Mouse (Mus musculus) kidney, embryonic 16.5 days (tissue): ENCODE data around the gene Rem1. TPM values are rescaled to one million over a fixed set of nuclear protein-coding genes. Genes with fewer than 3 reads are reported as not detected.

ENCODE experiments used
- ATAC-seq: fragments of 200-750 bp; cut with Nextera tagmentation; 2 replicates; pipeline ENCODE4 v1.8.0; 2017; ENCODE audit warnings: moderate TSS enrichment; ENCODE audit not compliant: low FRiP score, low TSS enrichment
- H3K27ac ChIP-seq: fragments of 300-500 bp; sonication (generic); 2 replicates; pipeline ENCODE4 v1.5.1; 2014; ENCODE audit warnings: low read length
- H3K27me3 ChIP-seq: fragments of 300-500 bp; sonication (generic); 2 replicates; pipeline ENCODE4 v1.6.1; 2014; ENCODE audit warnings: low read length, control low read depth, mixed read lengths; ENCODE audit not compliant: insufficient read depth
- H3K36me3 ChIP-seq: fragments of 300-500 bp; sonication (generic); 2 replicates; pipeline ENCODE4 v1.6.1; 2014; ENCODE audit warnings: low read length, control low read depth, mixed read lengths; ENCODE audit not compliant: insufficient read depth
- H3K4me1 ChIP-seq: fragments of 300-500 bp; sonication (generic); 2 replicates; pipeline ENCODE4 v1.6.1; 2014; ENCODE audit warnings: low read length, control low read depth, mixed read lengths; ENCODE audit not compliant: insufficient read depth
- H3K4me2 ChIP-seq: fragments of 300-500 bp; sonication (generic); replicated peaks from 2 replicates; pipeline ENCODE4 v1.6.1; 2014; ENCODE audit warnings: low read depth, low read length
- H3K4me3 ChIP-seq: fragments of 300-500 bp; sonication (generic); 2 replicates; pipeline ENCODE4 v1.5.1; 2014; ENCODE audit warnings: mild to moderate bottlenecking, low read length
- H3K9ac ChIP-seq: fragments of 300-500 bp; sonication (generic); replicated peaks from 2 replicates; pipeline ENCODE4 v1.6.1; 2014; ENCODE audit warnings: low read length
- H3K9me3 ChIP-seq: fragments of 300-500 bp; sonication (generic); 2 replicates; pipeline ENCODE4 v1.6.1; 2016; ENCODE audit warnings: low read length, control low read depth
- WGBS: fragments of 180-500 bp; shearing (Covaris S2); extraction: QIAGEN DNeasy Blood & Tissue Kit; methylation state at CpG from one replicate; pipeline ENCODE4 v1.1.7; 2014; 5-methylcytosine and 5-hydroxymethylcytosine counted together
- polyA plus RNA-seq: library from polyadenylated mRNA; unstranded; fragments of >200 nt; fragmentation: Nextera tagmentation; extraction: Ambion mirVana; gene quantifications from 2 replicates; pipeline ENCODE4 v1.2.1, GENCODE M21; 2015

The Rem1 gene
- polyA plus RNA-seq: 59.1 and 62.6 TPM in 2 replicates

- Histone ChIP-seq H3K27ac (peak within 1 kb of the TSS; percentile 62), H3K27me3 (peaks cover 5% of the 10 kb centered on the region; the same call in 1 of the 2 replicates), H3K36me3 (peaks cover 16% of the 10 kb centered on the region; the same call in 1 of the 2 replicates), H3K9me3 (no peaks in the 10 kb centered on the region), H3K4me2 (peak within 1 kb of the TSS; percentile 74), H3K4me1 (peaks cover 48% of the 10 kb centered on the region), H3K4me3 (peak within 1 kb of the TSS; percentile 60), H3K9ac (peak within 1 kb of the TSS; percentile 74)
- under 1% methylated on average over 58 of the region's 59 CpGs for WGBS
- peak; percentile 57 for ATAC-seq
These were observed at the start of gene Rem1 for GRCm38 (mm10) chr2:152626774-152627591. Gene Rem1 (plus strand): TSS chr2:152626951.

DNA sequence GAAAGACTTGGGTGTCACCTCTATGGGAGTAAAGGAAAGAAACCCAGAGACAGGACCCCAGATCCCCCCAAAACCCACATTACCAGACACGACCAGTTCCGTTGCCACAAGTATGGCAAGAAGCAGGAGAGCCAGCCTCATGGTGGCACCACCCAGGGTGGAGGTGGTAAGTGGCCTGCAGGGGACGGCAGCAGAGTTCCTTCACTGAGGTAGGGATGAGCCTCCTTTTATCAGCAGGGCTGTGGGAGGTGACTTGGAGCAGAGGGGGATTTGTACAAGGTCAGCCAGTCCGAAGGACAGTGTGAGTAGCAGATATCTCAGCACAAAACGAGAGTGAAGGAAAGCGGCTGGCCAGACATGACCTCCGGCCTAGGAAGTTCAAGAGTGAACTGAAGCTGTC, 46.6 kb upstream of the Rem1 start, which contains the start of gene Defb19:
Gene Defb19, minus strand, starts transcription at position 206 of the 400 bp plus-strand sequence.
- 54% methylated on average over 7 of the region's 7 CpGs for WGBS
- Histone ChIP-seq H3K4me1 (0 out of 2 replicates have a peak, but pooled peaks cover 3% of the 10 kb centered on the region), H3K9ac (no peak within 1 kb of the TSS), H3K27ac (no peak within 1 kb of the TSS; the same call in 1 of the 2 replicates), H3K27me3 (no peaks in the 10 kb centered on the region), H3K4me2 (no peak within 1 kb of the TSS), H3K36me3 (no peaks in the 10 kb centered on the region), H3K4me3 (no peak within 1 kb of the TSS), H3K9me3 (no peaks in the 10 kb centered on the region)
- ATAC-seq: no peak; the same call in 1 of the 2 replicates

GRCm38 (mm10) chr2:152580612-152581011, 46.1 kb upstream of the Rem1 start:
- Histone ChIP-seq H3K36me3 (no peaks in the 10 kb centered on the region), H3K4me3 (no peak overlapping the region), H3K4me1 (0 out of 2 replicates have a peak, but pooled peaks cover 3% of the 10 kb centered on the region), H3K27ac (no peak overlapping the region; the same call in 1 of the 2 replicates), H3K9ac (no peak overlapping the region), H3K9me3 (no peaks in the 10 kb centered on the region), H3K27me3 (no peaks in the 10 kb centered on the region), H3K4me2 (no peak overlapping the region)
- 74% methylated on average over 11 of the region's 11 CpGs for WGBS
- ATAC-seq: no peak

DNA sequence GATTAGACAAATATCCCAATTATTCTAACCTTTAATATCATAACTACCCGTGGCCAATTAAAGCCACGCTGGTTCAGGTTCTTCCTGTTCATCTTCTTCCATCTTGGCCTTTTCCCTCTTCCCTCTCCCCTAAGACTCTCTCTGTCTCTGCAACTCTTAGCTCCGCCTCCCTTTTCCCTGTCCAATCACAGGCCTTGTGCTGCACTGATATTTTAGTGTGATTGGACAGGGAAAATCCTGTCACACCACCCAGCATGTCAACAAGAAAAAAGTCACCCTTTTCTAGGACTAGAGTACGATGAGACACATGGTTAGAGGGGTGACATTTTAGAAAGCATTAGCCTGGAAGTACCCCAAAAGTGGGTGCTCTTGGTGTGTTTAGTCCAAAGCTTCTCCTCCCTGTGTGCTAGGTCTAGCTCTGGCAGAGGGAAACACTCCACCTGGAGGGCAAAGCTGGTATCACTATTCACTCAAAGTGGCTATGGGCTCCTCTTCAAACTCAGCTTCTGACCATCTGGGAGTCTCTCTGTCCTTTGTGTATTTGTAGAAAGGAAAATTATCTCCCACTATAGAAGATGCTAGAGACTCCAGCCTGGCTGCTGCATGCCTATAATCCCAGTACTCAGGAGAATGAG, 39.7 kb upstream of the Rem1 start:
- Histone ChIP-seq H3K36me3 (no peaks in the 10 kb centered on the region), H3K9me3 (no peaks in the 10 kb centered on the region), H3K4me1 (peaks cover 5% of the 10 kb centered on the region; the same call in 1 of the 2 replicates), H3K4me3 (no peak overlapping the region), H3K27ac (no peak overlapping the region), H3K27me3 (no peaks in the 10 kb centered on the region), H3K4me2 (no peak overlapping the region), H3K9ac (no peak overlapping the region)
- WGBS: 79% methylated on average over 4 of the region's 4 CpGs
- ATAC-seq: no peak; the same call in 1 of the 2 replicates

GRCm38 (mm10) chr2:152588450-152588849, 38.3 kb upstream of the Rem1 start:
- no peaks in the 10 kb centered on the region for H3K36me3 ChIP-seq
- WGBS: 28% methylated on average over 2 of the region's 2 CpGs
- H3K4me2 ChIP-seq: no peak overlapping the region
- H3K9ac ChIP-seq: no peak overlapping the region
- peaks cover 5% of the 10 kb centered on the region; the same call in 1 of the 2 replicates for H3K4me1 ChIP-seq
- H3K4me3 ChIP-seq: no peak overlapping the region
- H3K27ac ChIP-seq: 0 out of 2 replicates have a peak overlapping the region, but pooled peaks have one; percentile 11
- H3K27me3 ChIP-seq: no peaks in the 10 kb centered on the region
- no peak for ATAC-seq
- H3K9me3 ChIP-seq: no peaks in the 10 kb centered on the region

- H3K4me1 ChIP-seq: peaks cover 5% of the 10 kb centered on the region; the same call in 1 of the 2 replicates
- H3K27me3 ChIP-seq: no peaks in the 10 kb centered on the region
- H3K9me3 ChIP-seq: no peaks in the 10 kb centered on the region
- H3K4me2 ChIP-seq: no peak overlapping the region
- 35% methylated on average over 6 of the region's 6 CpGs for WGBS
- ATAC-seq: no peak
- no peak overlapping the region for H3K9ac ChIP-seq
- H3K27ac ChIP-seq: no peak overlapping the region
- H3K36me3 ChIP-seq: no peaks in the 10 kb centered on the region
- H3K4me3 ChIP-seq: no peak overlapping the region
These were observed 37.7 kb upstream of the Rem1 start for GRCm38 (mm10) chr2:152589021-152589420.

DNA sequence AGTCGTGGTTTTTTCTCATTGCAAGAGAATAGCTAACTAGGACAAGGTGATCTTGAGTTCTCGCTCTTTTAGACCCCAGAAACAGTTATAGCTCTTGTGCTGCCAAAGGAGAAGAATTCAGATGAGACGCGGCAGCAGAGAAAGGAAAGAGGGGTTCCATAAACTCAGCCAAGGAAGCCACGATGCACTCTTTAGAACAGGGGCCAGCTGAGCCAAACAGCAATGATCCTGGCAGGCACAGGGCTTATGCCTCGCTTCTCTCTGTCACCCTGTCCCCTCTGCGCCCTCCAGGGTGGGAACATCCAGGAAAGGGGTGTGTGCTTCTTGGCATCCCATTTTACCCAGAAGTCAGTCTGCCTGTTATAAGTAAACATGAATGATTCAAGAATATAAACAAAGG, 27.5 kb upstream of the Rem1 start, which contains the start of gene Defb45:
Gene Defb45, minus strand, starts transcription at position 101 of the 400 bp plus-strand sequence.
- Histone ChIP-seq H3K4me2 (no peak within 1 kb of the TSS), H3K36me3 (no peaks in the 10 kb centered on the region), H3K27ac (no peak within 1 kb of the TSS), H3K9me3 (no peaks in the 10 kb centered on the region), H3K4me1 (no peaks in the 10 kb centered on the region), H3K4me3 (no peak within 1 kb of the TSS), H3K27me3 (no peaks in the 10 kb centered on the region), H3K9ac (no peak within 1 kb of the TSS)
- no peak for ATAC-seq
- 64% methylated on average over 7 of the region's 7 CpGs for whole genome bisulfite sequencing

DNA sequence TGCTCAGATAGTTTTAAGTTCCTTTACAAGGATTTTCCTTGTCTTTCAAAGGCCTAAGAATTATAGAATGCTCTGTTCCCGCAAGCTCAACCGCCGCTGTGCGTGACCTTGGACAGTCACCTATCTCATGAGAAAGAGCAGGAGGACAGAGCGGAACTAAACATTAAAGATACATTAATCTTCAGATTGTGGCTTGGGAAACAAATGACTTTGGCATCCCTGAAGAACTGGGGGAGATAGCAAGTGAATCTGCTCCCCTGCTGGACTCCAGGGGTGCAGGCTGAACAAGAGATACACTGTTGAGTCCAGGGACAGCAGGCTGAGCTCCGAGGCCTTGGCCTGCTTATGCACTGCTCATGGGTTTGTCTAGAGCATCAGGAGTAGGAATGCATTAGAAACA, 26.7 kb upstream of the Rem1 start:
- no peak overlapping the region for H3K9ac ChIP-seq
- ATAC-seq: no peak
- no peaks in the 10 kb centered on the region for H3K9me3 ChIP-seq
- no peaks in the 10 kb centered on the region for H3K36me3 ChIP-seq
- WGBS: 78% methylated on average over 6 of the region's 6 CpGs
- H3K27ac ChIP-seq: no peak overlapping the region
- no peaks in the 10 kb centered on the region for H3K27me3 ChIP-seq
- no peak overlapping the region for H3K4me2 ChIP-seq
- no peak overlapping the region for H3K4me3 ChIP-seq
- no peaks in the 10 kb centered on the region for H3K4me1 ChIP-seq

DNA sequence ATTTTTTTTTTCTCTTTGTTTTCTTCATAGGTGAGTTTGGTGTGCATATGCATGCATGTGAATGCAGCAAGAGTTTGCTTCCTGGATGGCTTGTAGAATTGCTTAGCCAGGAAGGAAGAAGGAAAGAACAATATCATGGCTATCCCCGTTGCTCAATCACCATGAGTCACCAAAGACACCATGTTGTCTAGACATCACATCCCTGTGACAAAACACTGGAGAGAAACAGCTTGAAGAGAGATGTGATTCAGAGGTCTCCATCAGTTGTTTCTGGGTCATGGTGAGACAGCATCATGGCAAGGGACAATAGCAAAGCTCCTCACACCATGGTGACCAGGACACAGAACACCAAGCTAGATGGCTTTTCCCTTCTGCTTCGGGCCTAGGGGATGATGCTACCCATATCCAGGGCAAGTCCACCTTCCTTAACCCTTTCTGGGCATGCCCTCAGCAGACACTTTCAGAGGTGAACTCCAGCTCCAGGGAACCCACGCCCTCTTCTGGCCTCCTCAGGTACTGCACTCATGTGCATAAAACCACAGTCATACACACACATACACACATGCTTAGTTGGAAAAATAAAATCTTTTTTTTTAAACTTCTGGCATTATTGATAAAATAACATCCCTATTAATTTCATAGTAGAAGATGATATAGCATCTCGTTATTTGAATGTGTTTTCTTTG, 25.3 kb upstream of the Rem1 start:
- no peaks in the 10 kb centered on the region for H3K9me3 ChIP-seq
- no peak for ATAC-seq
- 77% methylated on average over 4 of the region's 4 CpGs for WGBS
- H3K4me3 ChIP-seq: no peak overlapping the region
- H3K27ac ChIP-seq: no peak overlapping the region
- no peaks in the 10 kb centered on the region for H3K36me3 ChIP-seq
- H3K4me2 ChIP-seq: no peak overlapping the region
- no peaks in the 10 kb centered on the region for H3K27me3 ChIP-seq
- H3K9ac ChIP-seq: no peak overlapping the region
- 0 out of 2 replicates have a peak, but pooled peaks cover 5% of the 10 kb centered on the region for H3K4me1 ChIP-seq
